Mouse (Mus musculus) neural tube, embryonic 13.5 days (tissue): ENCODE measurements around the gene AC141477.1. TPM values are rescaled to one million over a fixed set of nuclear protein-coding genes. Genes with fewer than 3 reads are reported as not detected.

ENCODE experiments used
- ATAC-seq: fragments of 200-750 bp; cut with Nextera tagmentation; 2 replicates; pipeline ENCODE4 v1.8.0; 2017; ENCODE audit warnings: low read depth, mild to moderate bottlenecking, moderate TSS enrichment, moderate library complexity
- H3K27ac ChIP-seq: fragments of 300-500 bp; sonication (generic); replicated peaks from 2 replicates; pipeline ENCODE4 v1.5.1; 2015; ENCODE audit warnings: moderate library complexity, mild to moderate bottlenecking, inconsistent platforms
- H3K27me3 ChIP-seq: fragments of 300-500 bp; sonication (generic); 2 replicates; pipeline ENCODE4 v1.6.1; 2015; ENCODE audit warnings: mild to moderate bottlenecking, inconsistent platforms
- H3K36me3 ChIP-seq: fragments of 300-500 bp; sonication (generic); 2 replicates; pipeline ENCODE4 v1.6.1; 2015; ENCODE audit warnings: mild to moderate bottlenecking, inconsistent platforms
- H3K4me1 ChIP-seq: fragments of 300-500 bp; sonication (generic); replicated peaks from 2 replicates; pipeline ENCODE4 v1.6.1; 2015; ENCODE audit warnings: inconsistent platforms
- H3K4me2 ChIP-seq: fragments of 300-500 bp; sonication (generic); 2 replicates; pipeline ENCODE4 v1.6.1; 2015; ENCODE audit warnings: inconsistent platforms, mild to moderate bottlenecking, moderate library complexity
- H3K4me3 ChIP-seq: fragments of 300-500 bp; sonication (generic); 2 replicates; pipeline ENCODE4 v1.5.1; 2015; ENCODE audit warnings: mild to moderate bottlenecking, inconsistent platforms
- H3K9ac ChIP-seq: fragments of 300-500 bp; sonication (generic); 2 replicates; pipeline ENCODE4 v1.6.1; 2015; ENCODE audit warnings: moderate library complexity, mild to moderate bottlenecking, inconsistent platforms
- H3K9me3 ChIP-seq: fragments of 300-500 bp; sonication (generic); 2 replicates; pipeline ENCODE4 v1.6.1; 2016; ENCODE audit warnings: inconsistent platforms
- WGBS: fragments of 180-500 bp; shearing (Covaris S2); methylation state at CpG from one replicate; pipeline ENCODE4 v1.1.7; 2015; 5-methylcytosine and 5-hydroxymethylcytosine counted together
- polyA plus RNA-seq: library from polyadenylated mRNA; unstranded; fragments of >200 nt; fragmentation: Nextera tagmentation; extraction: Ambion mirVana; gene quantifications from 2 replicates; pipeline ENCODE4 v1.2.1, GENCODE M21; 2015

Gene AC141477.1
- polyA plus RNA-seq, 1 experiment from 2014 or later: not detected

- Histone ChIP-seq H3K4me1 (0 out of 2 replicates have a peak, but pooled peaks cover under 1% of the 10 kb centered on the region), H3K27ac (no peak within 1 kb of the TSS), H3K36me3 (no peaks in the 10 kb centered on the region), H3K27me3 (no peaks in the 10 kb centered on the region), H3K4me2 (no peak within 1 kb of the TSS), H3K4me3 (no peak within 1 kb of the TSS), H3K9me3 (no peaks in the 10 kb centered on the region), H3K9ac (no peak within 1 kb of the TSS)
- WGBS: 78% methylated on average over 5 of the region's 5 CpGs
- no peak for ATAC-seq
These were observed 8.6 kb upstream of the AC141477.1 start, which contains the start of gene 2610028H24Rik for GRCm38 (mm10) chr10:76448851-76449250. Gene 2610028H24Rik, plus strand, starts transcription at chr10:76449081.

- 83% methylated on average over 15 of the region's 15 CpGs for WGBS
These were observed 7.4 kb upstream of the AC141477.1 start for GRCm38 (mm10) chr10:76447406-76448229.

GRCm38 (mm10) chr10:76445996-76446681 lies 5.9 kb upstream of the AC141477.1 start:
- H3K9me3 ChIP-seq: no peaks in the 10 kb centered on the region
- no peak overlapping the region for H3K4me2 ChIP-seq
- H3K4me1 ChIP-seq: peaks cover 17% of the 10 kb centered on the region
- H3K9ac ChIP-seq: no peak overlapping the region
- no peak for ATAC-seq
- no peak overlapping the region for H3K4me3 ChIP-seq
- no peaks in the 10 kb centered on the region for H3K36me3 ChIP-seq
- H3K27me3 ChIP-seq: no peaks in the 10 kb centered on the region
- no peak overlapping the region for H3K27ac ChIP-seq
- 77% methylated on average over 4 of the region's 4 CpGs for WGBS

More at GRCm38 (mm10) chr10:76447406-76448229, 7.4 kb upstream of the AC141477.1 start:
- no peak overlapping the region for H3K9ac ChIP-seq
- no peaks in the 10 kb centered on the region for H3K36me3 ChIP-seq
- H3K4me2 ChIP-seq: no peak overlapping the region
- ATAC-seq: no peak
- no peak overlapping the region for H3K4me3 ChIP-seq
- no peaks in the 10 kb centered on the region for H3K27me3 ChIP-seq
- peaks cover 9% of the 10 kb centered on the region for H3K4me1 ChIP-seq
- H3K9me3 ChIP-seq: no peaks in the 10 kb centered on the region
- no peak overlapping the region for H3K27ac ChIP-seq

- Histone ChIP-seq H3K4me1 (peaks cover 22% of the 10 kb centered on the region), H3K27ac (peak within 1 kb of the TSS; percentile 94), H3K9ac (peak within 1 kb of the TSS; percentile 82), H3K4me2 (peak within 1 kb of the TSS; percentile 78), H3K9me3 (no peaks in the 10 kb centered on the region), H3K27me3 (no peaks in the 10 kb centered on the region), H3K36me3 (peaks cover 25% of the 10 kb centered on the region), H3K4me3 (peak within 1 kb of the TSS; percentile 91)
- peak; percentile 99 for ATAC-seq
- WGBS: under 1% methylated on average over 78 of the region's 78 CpGs
These were observed 2.2 kb upstream of the AC141477.1 start, which contains the start of gene Pcnt for GRCm38 (mm10) chr10:76442178-76443088. Gene Pcnt, minus strand, starts transcription at chr10:76442786.

- no peak for ATAC-seq
- WGBS: 92% methylated on average over 9 of the region's 9 CpGs
- Histone ChIP-seq H3K4me2 (no peak overlapping the region), H3K4me1 (peaks cover 22% of the 10 kb centered on the region), H3K9ac (no peak overlapping the region), H3K9me3 (no peaks in the 10 kb centered on the region), H3K36me3 (peaks cover 57% of the 10 kb centered on the region), H3K4me3 (no peak overlapping the region), H3K27ac (no peak overlapping the region), H3K27me3 (no peaks in the 10 kb centered on the region)
These were observed 945 bp downstream of the AC141477.1 start for GRCm38 (mm10) chr10:76439107-76439890.

- Histone ChIP-seq H3K9ac (no peak overlapping the region), H3K4me1 (no peaks in the 10 kb centered on the region), H3K36me3 (peaks cover 99% of the 10 kb centered on the region), H3K4me3 (no peak overlapping the region), H3K9me3 (no peaks in the 10 kb centered on the region), H3K27me3 (no peaks in the 10 kb centered on the region), H3K27ac (no peak overlapping the region), H3K4me2 (no peak overlapping the region)
- WGBS: 95% methylated on average over 11 of the region's 11 CpGs
- no peak for ATAC-seq
These were observed 6.3 kb downstream of the AC141477.1 start for GRCm38 (mm10) chr10:76433925-76434324.

GRCm38 (mm10) chr10:76425674-76426073 lies 14.6 kb downstream of the AC141477.1 start:
- H3K36me3 ChIP-seq: peaks cover 96% of the 10 kb centered on the region
- H3K27ac ChIP-seq: no peak overlapping the region
- no peaks in the 10 kb centered on the region for H3K27me3 ChIP-seq
- 97% methylated on average over 7 of the region's 7 CpGs for WGBS
- no peak overlapping the region for H3K9ac ChIP-seq
- H3K4me1 ChIP-seq: no peaks in the 10 kb centered on the region
- no peak for ATAC-seq
- no peaks in the 10 kb centered on the region for H3K9me3 ChIP-seq
- no peak overlapping the region for H3K4me3 ChIP-seq
- no peak overlapping the region for H3K4me2 ChIP-seq

GRCm38 (mm10) chr10:76416811-76417210 lies 23.4 kb downstream of the AC141477.1 start:
- Histone ChIP-seq H3K4me2 (no peak overlapping the region), H3K9me3 (no peaks in the 10 kb centered on the region), H3K27me3 (no peaks in the 10 kb centered on the region), H3K36me3 (peaks cover 90% of the 10 kb centered on the region), H3K4me3 (no peak overlapping the region), H3K4me1 (no peaks in the 10 kb centered on the region), H3K27ac (no peak overlapping the region), H3K9ac (no peak overlapping the region)
- WGBS: 92% methylated on average over 12 of the region's 12 CpGs
- no peak for ATAC-seq

- Histone ChIP-seq H3K9me3 (no peaks in the 10 kb centered on the region), H3K4me3 (no peak overlapping the region), H3K4me2 (no peak overlapping the region), H3K27ac (no peak overlapping the region), H3K4me1 (no peaks in the 10 kb centered on the region), H3K36me3 (peaks cover 90% of the 10 kb centered on the region), H3K27me3 (no peaks in the 10 kb centered on the region), H3K9ac (no peak overlapping the region)
- 95% methylated on average over 10 of the region's 10 CpGs for WGBS
- no peak for ATAC-seq
These were observed 31.7 kb downstream of the AC141477.1 start for GRCm38 (mm10) chr10:76408520-76408919.

GRCm38 (mm10) chr10:76392596-76392995 lies 47.6 kb downstream of the AC141477.1 start:
- no peak for ATAC-seq
- Histone ChIP-seq H3K4me1 (no peaks in the 10 kb centered on the region), H3K9ac (no peak overlapping the region), H3K9me3 (no peaks in the 10 kb centered on the region), H3K36me3 (peaks cover 53% of the 10 kb centered on the region), H3K4me2 (no peak overlapping the region), H3K27ac (no peak overlapping the region), H3K27me3 (no peaks in the 10 kb centered on the region), H3K4me3 (no peak overlapping the region)
- WGBS: 92% methylated on average over 12 of the region's 12 CpGs

- Histone ChIP-seq H3K4me1 (no peaks in the 10 kb centered on the region), H3K27me3 (no peaks in the 10 kb centered on the region), H3K9ac (no peak overlapping the region), H3K27ac (no peak overlapping the region), H3K36me3 (peaks cover 47% of the 10 kb centered on the region), H3K4me3 (no peak overlapping the region), H3K9me3 (no peaks in the 10 kb centered on the region), H3K4me2 (no peak overlapping the region)
- WGBS: 86% methylated on average over 9 of the region's 9 CpGs
- ATAC-seq: no peak
These were observed 48.5 kb downstream of the AC141477.1 start for GRCm38 (mm10) chr10:76391786-76392185.
